Mouse (Mus musculus): ENCODE results near the gene Gm9780.
"Not testable (repeated sequence)": the region's sequence is repeated elsewhere in the genome, so short reads cannot be mapped to it uniquely, and the experiment has no call there.

- not testable (repeated sequence) for TF ChIP-seq RCOR1 (IDR thresholded peaks at IDR 0.05; ENCODE audit: low read depth, low read length); MAZ (IDR thresholded peaks at IDR 0.05; ENCODE audit: low read depth, low read length); NRF1 (IDR thresholded peaks at IDR 0.05; ENCODE audit: insufficient read depth, low read depth, low read length, poor library complexity, severe bottlenecking); POLR2A (IDR thresholded peaks at IDR 0.05; ENCODE audit: control insufficient read depth in 1 of 2, insufficient read depth in 1 of 2, low read depth in 1 of 2, low read length in 2 of 2, poor library complexity in 1 of 2); CTCF (IDR thresholded peaks at IDR 0.05 in 2 of 3, conservative IDR thresholded peaks at IDR 0.05 in 1 of 3; ENCODE audit: control insufficient read depth in 1 of 3, insufficient read depth in 1 of 3, low read depth in 2 of 3, low read length in 3 of 3, poor library complexity in 1 of 3, severe bottlenecking in 1 of 3)
These were observed 26.1 kb downstream of the Gm9780 start for GRCm38 (mm10) chr14:26016414-26016813.
